Mouse (Mus musculus) forebrain, embryonic 10.5 days (tissue): ENCODE measurements at regions not wholly inside any gene's neighbourhood (a gene's known extent, or its start where the extent isn't known, plus 50 kb on each side); places are given as distances from the start of the nearest gene placed in this dataset.

Experiments used
- DNase-seq: peaks from one replicate; pipeline ENCODE4 v3.0.0-alpha.2; 2017; ENCODE audit warnings: low spot score; ENCODE audit errors: extremely low spot score
- H3K27ac ChIP-seq: fragments of 300-500 bp; sonication (generic); 2 replicates; pipeline ENCODE4 v1.5.1; 2016; ENCODE audit warnings: mild to moderate bottlenecking
- H3K27me3 ChIP-seq: fragments of 300-500 bp; sonication (generic); 2 replicates; pipeline ENCODE4 v1.6.1; 2016; ENCODE audit warnings: mild to moderate bottlenecking; ENCODE audit not compliant: poor library complexity, severe bottlenecking
- H3K36me3 ChIP-seq: fragments of 300-500 bp; sonication (generic); replicated peaks from 2 replicates; pipeline ENCODE4 v1.6.1; 2016; ENCODE audit warnings: mild to moderate bottlenecking, moderate library complexity
- H3K4me1 ChIP-seq: fragments of 300-500 bp; sonication (generic); 2 replicates; pipeline ENCODE4 v1.6.1; 2016
- H3K4me3 ChIP-seq: fragments of 300-500 bp; sonication (generic); 2 replicates; pipeline ENCODE4 v1.5.1; 2016; ENCODE audit warnings: mild to moderate bottlenecking, moderate library complexity
- H3K9me3 ChIP-seq: fragments of 300-500 bp; sonication (generic); 2 replicates; pipeline ENCODE4 v1.6.1; 2016; ENCODE audit warnings: mild to moderate bottlenecking, moderate library complexity
- WGBS: fragments of 180-500 bp; shearing (Covaris S2); methylation state at CpG from one replicate; pipeline ENCODE4 v1.1.7; 2016; 5-methylcytosine and 5-hydroxymethylcytosine counted together

DNA sequence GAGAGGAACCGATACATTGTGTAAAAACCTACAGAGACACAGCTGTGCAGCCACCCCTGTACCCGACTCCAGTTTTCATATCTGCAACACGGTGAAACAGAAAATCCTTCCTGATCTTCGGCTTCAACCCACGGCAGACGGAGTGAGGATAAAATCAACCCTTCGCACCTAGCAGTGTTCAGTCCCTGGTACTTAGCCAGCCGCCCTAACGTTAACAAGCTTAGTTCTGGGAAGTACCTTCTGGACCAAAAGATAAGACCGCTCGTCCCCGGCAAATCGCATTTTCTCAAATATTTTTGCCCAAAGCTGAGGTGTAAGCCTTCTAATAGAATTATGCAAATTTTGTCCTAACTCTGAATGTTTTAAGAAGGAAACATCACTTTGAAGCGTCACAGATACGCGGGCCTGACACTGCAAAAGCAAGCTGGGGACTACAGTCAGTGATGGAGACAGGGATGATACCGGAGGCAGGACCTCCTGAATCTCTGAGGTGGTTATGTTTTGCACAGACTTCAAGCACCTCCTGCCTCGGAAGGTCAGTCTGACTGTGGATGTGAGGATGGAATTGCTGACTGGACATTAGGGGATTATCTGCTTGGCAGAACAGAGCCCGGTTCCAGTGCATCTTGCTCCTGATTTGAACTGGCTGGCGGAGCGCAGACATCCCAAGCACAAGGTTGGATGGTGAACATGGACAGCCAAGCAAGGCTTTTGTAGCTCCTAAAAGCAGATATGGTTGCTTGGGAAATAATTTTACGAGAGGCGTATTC lies 139.8 kb upstream of the Sgk1 start:
- Histone ChIP-seq H3K27ac (no peak overlapping the region), H3K4me1 (peaks cover 28% of the 10 kb centered on the region), H3K4me3 (no peak overlapping the region), H3K36me3 (no peaks in the 10 kb centered on the region), H3K9me3 (no peaks in the 10 kb centered on the region), H3K27me3 (peaks cover 7% of the 10 kb centered on the region)
- WGBS, result 90% methylated on average over 23 of the region's 23 CpGs
- DNase-seq, result no peak

DNA sequence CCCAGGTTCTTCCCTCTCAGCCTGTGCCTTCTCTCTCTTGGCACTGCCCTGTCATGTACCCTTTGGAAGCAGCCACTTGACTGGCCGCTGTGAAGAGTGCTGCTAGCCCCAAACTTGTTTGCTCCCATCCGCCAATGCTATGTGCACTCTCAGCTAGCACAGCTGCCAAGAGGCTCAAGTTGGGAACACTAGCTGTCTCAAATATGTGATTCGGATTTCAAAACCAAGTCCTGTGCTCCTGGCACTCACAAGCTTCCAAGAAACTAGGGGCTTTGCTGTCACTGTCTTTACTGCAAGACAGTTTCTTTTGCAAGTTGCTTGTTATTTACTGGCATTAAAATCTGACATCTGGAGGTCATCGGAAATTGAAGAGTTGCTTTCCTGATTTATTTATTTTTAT lies 138.6 kb upstream of the Sgk1 start:
- no peak for DNase-seq
- no peak overlapping the region for H3K4me3 ChIP-seq
- no peaks in the 10 kb centered on the region for H3K36me3 ChIP-seq
- no peak overlapping the region for H3K27ac ChIP-seq
- peaks cover 7% of the 10 kb centered on the region; the same call in 1 of the 2 replicates for H3K27me3 ChIP-seq
- 85% methylated on average over 4 of the region's 4 CpGs for WGBS
- H3K9me3 ChIP-seq, result no peaks in the 10 kb centered on the region
- H3K4me1 ChIP-seq, result peaks cover 31% of the 10 kb centered on the region

DNA sequence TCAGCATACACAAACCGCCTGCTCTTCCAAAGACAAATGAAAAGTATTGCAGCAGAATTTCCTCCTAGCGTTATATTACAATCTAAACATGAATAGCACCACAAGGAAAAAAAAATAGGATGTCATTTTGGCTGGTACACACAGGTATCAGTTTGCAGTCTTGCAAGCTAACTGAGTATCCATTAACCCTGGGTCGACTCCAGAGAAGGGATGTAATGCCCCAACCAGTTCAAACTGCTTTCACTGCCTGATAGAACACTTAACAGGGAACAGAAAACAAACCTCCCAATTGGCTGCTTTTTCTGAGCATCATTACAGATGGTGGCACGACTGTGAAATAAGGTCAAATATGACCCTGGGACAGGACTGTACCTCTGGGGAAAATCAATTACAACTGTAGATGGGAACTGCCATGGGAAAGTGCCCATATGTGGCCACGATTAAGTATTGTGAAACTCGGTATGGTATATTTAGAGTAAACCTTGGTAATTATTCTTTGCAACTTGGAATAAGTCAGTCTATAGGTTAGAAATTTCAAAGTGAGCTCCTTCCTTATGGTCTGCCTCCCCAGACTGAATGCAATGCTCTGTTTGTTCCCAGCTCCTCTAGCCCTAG lies 137.5 kb upstream of the Sgk1 start:
- Histone ChIP-seq H3K4me3 (no peak overlapping the region), H3K27me3 (peaks cover 3% of the 10 kb centered on the region; the same call in 1 of the 2 replicates), H3K4me1 (peaks cover 29% of the 10 kb centered on the region), H3K9me3 (no peaks in the 10 kb centered on the region), H3K36me3 (no peaks in the 10 kb centered on the region), H3K27ac (no peak overlapping the region)
- 82% methylated on average over 6 of the region's 6 CpGs for WGBS
- no peak for DNase-seq

DNA sequence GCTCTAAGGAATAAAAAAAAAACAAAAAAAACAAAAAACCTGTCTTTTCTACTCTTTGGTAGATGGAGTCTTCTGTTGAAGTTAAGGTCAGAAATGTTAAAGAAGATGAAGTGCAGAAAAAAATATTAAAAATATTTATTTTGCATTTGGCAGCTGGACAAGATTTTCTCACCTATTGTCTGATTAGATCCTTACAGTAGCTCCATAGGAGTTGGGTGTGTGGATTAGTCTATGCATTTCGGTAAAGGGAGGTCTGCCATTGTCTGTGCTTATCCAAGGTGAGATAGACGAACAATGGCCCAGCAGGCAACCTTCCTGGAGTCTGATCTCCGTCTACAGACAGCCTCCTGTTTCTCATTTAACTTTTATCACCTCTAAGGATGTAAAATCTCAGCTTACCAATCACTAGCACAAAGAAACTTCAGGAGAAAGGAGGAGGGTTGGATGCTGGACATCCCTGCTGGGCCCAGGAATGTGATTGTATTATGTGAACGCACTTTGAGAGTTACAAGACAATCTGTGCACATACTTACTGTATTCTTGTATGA lies 136.0 kb upstream of the Sgk1 start:
- H3K27ac ChIP-seq, result no peak overlapping the region
- 9% methylated on average over 4 of the region's 4 CpGs for WGBS
- H3K9me3 ChIP-seq, result no peaks in the 10 kb centered on the region
- no peaks in the 10 kb centered on the region for H3K27me3 ChIP-seq
- H3K4me1 ChIP-seq, result peaks cover 18% of the 10 kb centered on the region
- no peak overlapping the region for H3K4me3 ChIP-seq
- no peaks in the 10 kb centered on the region for H3K36me3 ChIP-seq
- DNase-seq, result no peak

DNA sequence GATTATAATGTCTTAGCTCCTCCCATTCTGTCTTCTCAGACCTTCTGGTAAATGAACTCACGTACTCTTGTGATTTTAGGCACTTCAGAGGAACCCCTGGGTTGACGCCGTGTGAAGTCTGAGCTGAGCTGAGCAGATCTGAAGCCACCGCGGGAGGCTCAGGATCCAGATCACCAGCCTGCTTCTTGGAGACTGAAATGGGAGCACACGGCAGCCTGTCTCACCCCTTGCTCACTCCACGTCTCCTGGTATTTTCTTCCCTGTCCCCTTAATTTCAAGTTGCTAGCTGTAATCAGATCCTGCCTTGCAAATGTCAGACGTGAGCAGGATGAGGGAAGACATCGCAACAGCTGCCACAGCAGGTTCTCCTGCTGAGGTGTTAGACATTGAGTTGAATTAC lies 135.3 kb upstream of the Sgk1 start:
- Histone ChIP-seq H3K27me3 (no peaks in the 10 kb centered on the region), H3K36me3 (no peaks in the 10 kb centered on the region), H3K27ac (no peak overlapping the region), H3K4me3 (no peak overlapping the region), H3K4me1 (peaks cover 14% of the 10 kb centered on the region), H3K9me3 (no peaks in the 10 kb centered on the region)
- no peak for DNase-seq
- WGBS, result 9% methylated on average over 9 of the region's 9 CpGs

DNA sequence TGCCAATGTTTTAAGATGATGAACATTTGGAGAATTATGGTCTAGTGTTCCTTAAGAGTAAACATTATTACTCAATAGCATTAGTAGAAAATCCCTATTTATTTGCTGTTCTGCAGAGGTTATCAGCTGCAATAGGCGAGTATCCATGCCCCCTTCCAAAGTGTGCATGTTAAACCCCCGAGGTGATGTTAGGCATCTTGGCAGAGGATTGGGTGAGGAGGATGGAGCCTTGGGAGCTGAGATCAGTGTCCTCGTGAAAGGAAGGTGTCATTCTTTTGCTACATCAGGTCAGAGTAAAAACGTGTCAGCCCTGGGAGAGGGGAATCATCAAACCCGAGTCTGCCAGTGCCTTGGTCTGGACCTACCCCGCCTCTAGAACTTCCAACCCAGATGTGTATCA lies 130.7 kb upstream of the Sgk1 start:
- Histone ChIP-seq H3K9me3 (no peaks in the 10 kb centered on the region), H3K27ac (no peak overlapping the region), H3K4me3 (no peak overlapping the region), H3K36me3 (no peaks in the 10 kb centered on the region), H3K4me1 (peaks cover 16% of the 10 kb centered on the region), H3K27me3 (no peaks in the 10 kb centered on the region)
- 77% methylated on average over 6 of the region's 6 CpGs for WGBS
- DNase-seq, result no peak

DNA sequence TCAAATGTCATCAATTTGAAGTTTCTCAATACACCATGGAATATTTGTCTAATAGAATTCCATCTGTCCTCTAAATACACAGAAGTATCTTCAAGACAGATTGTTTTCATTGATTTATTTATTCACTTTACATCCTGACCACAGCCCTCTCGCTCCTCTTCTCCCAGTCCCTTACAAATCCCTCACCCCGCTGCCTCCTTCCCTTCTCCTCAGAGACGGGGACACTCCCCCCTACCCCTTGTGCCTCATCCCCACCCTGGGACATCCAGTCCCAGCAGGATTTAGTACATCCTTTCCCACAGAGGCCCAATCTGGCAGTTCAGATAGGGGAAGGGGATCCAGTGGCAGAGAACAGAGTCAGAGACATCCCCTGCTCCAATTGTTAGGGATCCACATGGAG lies 129.6 kb upstream of the Sgk1 start:
- DNase-seq, result no peak
- Histone ChIP-seq H3K36me3 (no peaks in the 10 kb centered on the region), H3K27ac (no peak overlapping the region), H3K4me3 (no peak overlapping the region), H3K4me1 (peaks cover 7% of the 10 kb centered on the region), H3K27me3 (no peaks in the 10 kb centered on the region), H3K9me3 (no peaks in the 10 kb centered on the region)
- WGBS, result 55% methylated on average over 3 of the region's 3 CpGs

DNA sequence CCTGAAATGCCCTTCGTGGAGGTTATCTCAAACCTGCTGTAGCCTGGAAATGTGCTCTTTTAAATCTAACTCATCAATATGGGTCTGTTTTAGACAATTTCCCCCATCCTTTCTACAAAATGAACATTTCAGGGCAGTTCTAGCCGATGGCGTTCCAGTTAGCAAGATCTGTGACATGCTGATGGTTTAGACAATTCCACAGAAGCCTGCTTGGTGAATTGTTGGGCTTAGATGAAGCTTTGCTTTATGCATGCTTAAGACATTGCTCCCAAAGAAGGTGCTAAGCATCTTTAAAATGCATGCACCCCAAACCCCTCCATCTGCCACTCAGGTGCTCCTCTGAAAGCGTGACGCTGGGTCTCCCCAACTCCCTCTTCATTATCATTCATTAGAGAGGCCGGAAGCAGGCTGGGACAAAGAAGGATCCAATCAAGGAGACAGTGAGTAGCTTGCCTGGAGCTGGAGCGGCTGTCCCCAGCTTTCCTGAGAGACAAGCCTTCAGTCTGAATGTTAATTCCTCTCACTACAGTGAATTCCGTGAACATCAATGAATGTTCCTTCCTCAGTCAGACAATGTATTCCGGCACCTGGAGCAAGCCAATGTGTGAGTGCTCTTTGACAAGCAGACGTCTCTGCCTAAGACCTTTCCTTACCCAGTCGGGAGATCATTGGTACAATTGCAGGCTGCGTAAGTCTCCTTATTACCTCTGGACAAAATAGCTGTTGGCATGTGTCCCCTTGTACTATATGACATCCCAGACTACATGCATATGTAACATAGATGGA lies 127.0 kb upstream of the Sgk1 start:
- Histone ChIP-seq H3K27me3 (no peaks in the 10 kb centered on the region), H3K27ac (0 out of 2 replicates have a peak overlapping the region, but pooled peaks have one; percentile 20), H3K9me3 (no peaks in the 10 kb centered on the region), H3K36me3 (no peaks in the 10 kb centered on the region), H3K4me3 (no peak overlapping the region), H3K4me1 (peaks cover 7% of the 10 kb centered on the region)
- 57% methylated on average over 12 of the region's 12 CpGs for WGBS
- DNase-seq, result no peak

DNA sequence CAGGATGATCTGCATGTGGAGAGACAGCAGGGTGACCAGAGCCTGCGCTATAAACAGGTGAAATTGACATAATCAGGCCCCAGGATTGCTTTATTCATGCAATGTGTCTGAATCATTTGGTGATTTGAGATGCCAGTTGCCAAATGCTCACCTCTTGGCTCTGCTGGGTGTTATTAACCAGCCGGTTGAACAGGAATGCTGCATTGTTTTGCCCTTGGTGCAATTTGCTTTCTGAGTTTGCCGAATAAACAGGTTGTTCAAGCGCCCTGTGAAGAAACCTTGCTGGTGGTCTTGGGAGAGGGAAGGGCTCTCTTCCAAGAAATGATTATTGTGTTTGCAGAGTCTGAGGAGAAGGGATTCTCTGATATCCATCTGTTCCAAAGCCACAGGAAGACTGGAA lies 126.3 kb upstream of the Sgk1 start:
- no peak for DNase-seq
- Histone ChIP-seq H3K9me3 (no peaks in the 10 kb centered on the region), H3K4me3 (no peak overlapping the region), H3K4me1 (peaks cover 7% of the 10 kb centered on the region), H3K36me3 (no peaks in the 10 kb centered on the region), H3K27ac (no peak overlapping the region), H3K27me3 (no peaks in the 10 kb centered on the region)
- 87% methylated on average over 4 of the region's 4 CpGs for WGBS

DNA sequence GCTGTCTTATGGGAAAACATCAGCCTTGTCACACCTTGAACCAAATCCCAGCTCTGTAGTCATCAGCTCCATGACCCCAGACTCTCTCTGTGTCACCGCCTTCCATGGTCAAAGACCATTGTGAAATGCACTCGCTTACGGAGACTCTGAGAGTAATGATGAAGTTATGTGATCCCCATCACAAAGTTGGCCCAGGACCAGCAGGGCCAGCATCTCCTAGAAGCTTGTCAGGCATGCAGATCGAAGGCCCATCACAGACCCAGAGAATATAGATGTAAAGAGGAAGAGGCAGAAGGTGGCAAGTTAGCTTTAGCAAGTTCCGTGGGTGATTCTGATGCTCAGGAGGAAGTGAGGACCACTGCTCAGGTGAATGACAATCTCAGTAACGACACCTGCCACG lies 125.2 kb upstream of the Sgk1 start:
- Histone ChIP-seq H3K36me3 (no peaks in the 10 kb centered on the region), H3K27ac (no peak overlapping the region), H3K27me3 (no peaks in the 10 kb centered on the region), H3K4me1 (peaks cover 7% of the 10 kb centered on the region), H3K4me3 (no peak overlapping the region), H3K9me3 (no peaks in the 10 kb centered on the region)
- 97% methylated on average over 7 of the region's 7 CpGs for WGBS
- DNase-seq, result no peak

DNA sequence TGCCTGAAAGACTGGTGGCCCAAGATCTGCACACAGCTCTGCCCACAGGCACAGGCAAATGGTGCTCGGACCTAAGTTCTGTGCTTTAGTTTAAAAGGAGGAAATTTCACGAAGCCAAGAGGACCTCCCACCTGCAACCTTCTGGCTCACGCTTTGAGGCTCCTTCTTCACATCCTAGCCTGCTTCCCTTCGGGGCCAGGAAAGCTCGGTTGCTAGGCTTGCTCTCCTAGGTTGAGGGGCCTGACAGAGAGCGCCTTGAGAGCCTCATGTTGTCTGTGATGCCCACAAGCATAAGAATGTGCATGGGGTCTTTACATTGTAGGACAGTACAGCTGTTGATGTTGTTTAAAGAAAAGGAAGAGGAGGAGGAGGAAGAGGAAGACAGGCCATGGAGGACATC lies 123.9 kb upstream of the Sgk1 start:
- H3K27ac ChIP-seq, result no peak overlapping the region
- 82% methylated on average over 6 of the region's 6 CpGs for WGBS
- no peaks in the 10 kb centered on the region for H3K27me3 ChIP-seq
- peaks cover 7% of the 10 kb centered on the region for H3K4me1 ChIP-seq
- DNase-seq, result no peak
- no peaks in the 10 kb centered on the region for H3K9me3 ChIP-seq
- H3K36me3 ChIP-seq, result no peaks in the 10 kb centered on the region
- no peak overlapping the region for H3K4me3 ChIP-seq

DNA sequence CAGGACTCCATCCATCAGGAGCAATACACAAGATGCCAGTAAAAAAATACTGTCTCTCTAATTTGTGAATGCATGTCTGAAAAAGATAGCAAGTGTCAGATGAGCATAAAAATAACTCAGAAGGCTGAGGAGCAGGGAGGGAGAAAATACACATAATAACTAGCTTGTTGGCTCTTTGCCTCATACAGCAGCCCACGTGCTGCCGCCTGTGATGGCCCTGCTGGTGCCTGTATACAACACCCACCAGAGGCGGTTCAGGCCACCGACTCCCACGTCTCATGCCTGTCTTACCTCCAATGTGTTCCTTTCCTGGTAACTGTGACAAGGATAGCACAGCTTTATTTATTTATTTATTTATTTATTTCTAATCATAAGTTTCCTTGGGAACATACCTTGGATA lies 119.5 kb upstream of the Sgk1 start:
- Histone ChIP-seq H3K27me3 (no peaks in the 10 kb centered on the region), H3K27ac (no peak overlapping the region), H3K9me3 (no peaks in the 10 kb centered on the region), H3K36me3 (no peaks in the 10 kb centered on the region), H3K4me1 (no peaks in the 10 kb centered on the region), H3K4me3 (no peak overlapping the region)
- DNase-seq, result no peak
- 95% methylated on average over 5 of the region's 5 CpGs for WGBS
